Comparison of ENCODE assay signal across 27 mouse cellular contexts in genomic region chr8:81399501-81399900, GRCm38 (mm10). TPM values are rescaled to one million over a fixed set of nuclear protein-coding genes. Genes with fewer than 3 reads are reported as not detected.
DNase-seq lines count a peak whose midpoint lies in the region; ATAC-seq and TF ChIP-seq lines count a peak whose summit lies in the region.
"Had no signal": no experiment of that assay in that cellular context is flagged by ENCODE, and none has a peak within 500 bp of the region (broad histone marks: within the 10 kb centered on the region; RNA-seq: fewer than 3 reads in every experiment).

No protein-coding gene starts in this region.

- H3K4me2 ChIP-seq in midbrain, postnatal 0 days (ENCODE audit: low read depth, low read length, poor library complexity, severe bottlenecking) = no peak overlapping the region
- no peak overlapping the region for H3K4me2 ChIP-seq in liver, embryonic 11.5 days
- H3K4me2 ChIP-seq: forebrain, embryonic 13.5 days; heart, embryonic 15.5 days; hindbrain, embryonic 13.5 days; liver, embryonic 13.5 days; neural tube, embryonic 15.5 days had no signal

- ATAC-seq in midbrain, postnatal 0 days (ENCODE audit: low FRiP score) = no peak
- ATAC-seq in liver, embryonic 11.5 days (replicated peaks; ENCODE audit: low FRiP score) = no peak
- ATAC-seq: forebrain, embryonic 13.5 days; intestine, postnatal 0 days; lung, postnatal 0 days had no signal

- H3K36me3 ChIP-seq in midbrain, postnatal 0 days (ENCODE audit: insufficient read depth, low read length) = no peaks in the 10 kb centered on the region
- no peaks in the 10 kb centered on the region for H3K36me3 ChIP-seq in liver, embryonic 11.5 days (ENCODE audit: control insufficient read depth, insufficient read depth, low read length)
- H3K36me3 ChIP-seq: G1E; heart, embryonic 10.5 days; heart, embryonic 15.5 days; hindbrain, embryonic 13.5 days; liver, embryonic 13.5 days; neural tube, embryonic 15.5 days had no signal

- H3K4me1 ChIP-seq in midbrain, postnatal 0 days (ENCODE audit: insufficient read depth, low read length) = no peaks in the 10 kb centered on the region
- H3K4me1 ChIP-seq in liver, embryonic 11.5 days (replicated peaks; ENCODE audit: control insufficient read depth, insufficient read depth, low read length) = no peaks in the 10 kb centered on the region
- H3K4me1 ChIP-seq: forebrain, embryonic 13.5 days; heart, embryonic 10.5 days; heart, embryonic 15.5 days; hindbrain, embryonic 13.5 days; liver, embryonic 13.5 days; neural tube, embryonic 15.5 days had no signal

- H3K27ac ChIP-seq in layer of hippocampus, adult 2 months = no peak overlapping the region
- H3K27ac ChIP-seq in midbrain, postnatal 0 days (ENCODE audit: low read depth, low read length) = no peak overlapping the region
- no peak overlapping the region for H3K27ac ChIP-seq in liver, embryonic 11.5 days (ENCODE audit: low read depth, low read length)
- H3K27ac ChIP-seq: forebrain, embryonic 13.5 days; heart, embryonic 10.5 days; heart, embryonic 15.5 days; hindbrain, embryonic 13.5 days; liver, embryonic 13.5 days; neural tube, embryonic 15.5 days; stomach, postnatal 0 days had no signal

- WGBS in midbrain, postnatal 0 days = 80% methylated on average over 4 of the region's 4 CpGs
- WGBS in liver, embryonic 11.5 days = 80% methylated on average over 4 of the region's 4 CpGs

- no peak overlapping the region for H3K4me3 ChIP-seq in layer of hippocampus, adult 2 months
- H3K4me3 ChIP-seq in midbrain, postnatal 0 days (ENCODE audit: low read depth, low read length) = no peak overlapping the region
- H3K4me3 ChIP-seq in liver, embryonic 11.5 days (ENCODE audit: low read depth, low read length) = no peak overlapping the region
- H3K4me3 ChIP-seq: forebrain, embryonic 13.5 days; heart, embryonic 10.5 days; heart, embryonic 15.5 days; hindbrain, embryonic 13.5 days; liver, embryonic 13.5 days; neural tube, embryonic 15.5 days had no signal

- no peak overlapping the region for H3K9ac ChIP-seq in midbrain, postnatal 0 days (replicated peaks; ENCODE audit: low read length, poor library complexity, severe bottlenecking)
- no peak overlapping the region for H3K9ac ChIP-seq in liver, embryonic 11.5 days (ENCODE audit: low read depth, low read length)
- H3K9ac ChIP-seq: forebrain, embryonic 13.5 days; heart, embryonic 15.5 days; hindbrain, embryonic 13.5 days; liver, embryonic 13.5 days; neural tube, embryonic 15.5 days had no signal

- H3K9me3 ChIP-seq in midbrain, postnatal 0 days (ENCODE audit: low read length) = no peaks in the 10 kb centered on the region
- no peaks in the 10 kb centered on the region for H3K9me3 ChIP-seq in liver, embryonic 11.5 days (ENCODE audit: control insufficient read depth, low read length)
- H3K9me3 ChIP-seq: forebrain, embryonic 13.5 days; G1E; heart, embryonic 10.5 days; heart, embryonic 15.5 days; hindbrain, embryonic 13.5 days; liver, embryonic 13.5 days; neural tube, embryonic 15.5 days had no signal

- H3K27me3 ChIP-seq in midbrain, postnatal 0 days (ENCODE audit: insufficient read depth, low read length) = no peaks in the 10 kb centered on the region
- H3K27me3 ChIP-seq in liver, embryonic 11.5 days (replicated peaks; ENCODE audit: control insufficient read depth, insufficient read depth, low read length) = no peaks in the 10 kb centered on the region
- H3K27me3 ChIP-seq: forebrain, embryonic 13.5 days; heart, embryonic 15.5 days; hindbrain, embryonic 13.5 days; liver, embryonic 13.5 days; neural tube, embryonic 15.5 days had no signal

- TF ChIP-seq CTCF in layer of hippocampus, adult 2 months (conservative IDR thresholded peaks at IDR 0.05) = no peak
- no peak for TF ChIP-seq CTCF in midbrain, postnatal 0 days (IDR thresholded peaks at IDR 0.05)

- DNase-seq in layer of hippocampus, adult 9-11 months = peak; percentile 11
- DNase-seq in layer of hippocampus, adult 2 months (ENCODE audit: low spot score in 2 of 2) = no peak
- DNase-seq in frontal cortex, adult 2 months (ENCODE audit: extremely low spot score in 1 of 2, low spot score in 1 of 2) = peak; percentile 58 to 66
- peak; percentile 32 to 46 for DNase-seq in left cerebral cortex, adult 9 months (ENCODE audit: low spot score in 2 of 2)
- peak; percentile 18 for DNase-seq in right cerebral cortex, postnatal 25 days
- no peak for DNase-seq in midbrain, postnatal 0 days (ENCODE audit: low spot score)
- DNase-seq in embryo, embryonic 10.5 days (ENCODE audit: low spot score) = no peak
- DNase-seq in liver, embryonic 11.5 days (ENCODE audit: low spot score) = no peak
- DNase-seq: adrenal gland, adult 8-10 months; cerebellum, postnatal 25 days; gastrocnemius, postnatal 10 days; heart, postnatal 36 days; kidney, adult 9 months; kidney, postnatal 10 days; liver, embryonic 13.5 days; lung, adult 18-20 months; lung, postnatal 4 days; thymus, postnatal 4 days had no signal

RNA-seq across cellular contexts. Expression of gene Inpp4b, which starts 57.1 kb away (rescaled TPM):
- total RNA-seq in layer of hippocampus, adult 2 months (2021) = 10 to 100 TPM; 11.7 to 11.8 TPM
- polyA plus RNA-seq in frontal cortex, adult 2 months (2012; rRNA removed) = 6.4 and 6.9 TPM in 2 replicates
- 14.6 and 16.1 TPM in 2 replicates for total RNA-seq in midbrain, postnatal 0 days (2014; rRNA removed)
- 9.9 and 11.2 TPM in 2 replicates for polyA plus RNA-seq in midbrain, postnatal 0 days (2015; fragmentation: Nextera tagmentation; extraction: Ambion mirVana)
- polyA plus RNA-seq in liver, embryonic 11.5 days (2014; fragmentation: Nextera tagmentation; extraction: Ambion mirVana) = 2.3 and 3.9 TPM in 2 replicates

Comparison
In these comparisons a context has a peak if more than half of its experiments do, and no peak if none do; other contexts are left out.
1. DNase-seq: peak in layer of hippocampus, adult 9-11 months (single experiment), frontal cortex, adult 2 months (2 of 2), left cerebral cortex, adult 9 months (2 of 2) and right cerebral cortex, postnatal 25 days (single experiment); none in layer of hippocampus, adult 2 months (0 of 2), midbrain, postnatal 0 days (single experiment), embryo, embryonic 10.5 days (single experiment) and liver, embryonic 11.5 days (single experiment).